Mouse (Mus musculus) adrenal gland, postnatal 36 days (tissue): Measurements from ENCODE around the gene Dpysl4. TPM values are rescaled to one million over a fixed set of nuclear protein-coding genes. Genes with fewer than 3 reads are reported as not detected.
A peak's percentile ranks its signal among the peaks of the same experiment; 100 is the strongest.

Source experiments
- DNase-seq, 2 experiments: peaks; one replicate each; pipeline ENCODE4 v3.0.0; 2021; ENCODE audit warnings: mixed read lengths in 1 of 2
- total RNA-seq, 2 experiments: library from RNA; stranded (reverse); gene quantifications; 2 replicates each; pipeline ENCODE4 v1.2.3; 2021

Gene Dpysl4
- total RNA-seq, 2 experiments from 2014 or later: 0.83 to 2.2 TPM

DNA sequence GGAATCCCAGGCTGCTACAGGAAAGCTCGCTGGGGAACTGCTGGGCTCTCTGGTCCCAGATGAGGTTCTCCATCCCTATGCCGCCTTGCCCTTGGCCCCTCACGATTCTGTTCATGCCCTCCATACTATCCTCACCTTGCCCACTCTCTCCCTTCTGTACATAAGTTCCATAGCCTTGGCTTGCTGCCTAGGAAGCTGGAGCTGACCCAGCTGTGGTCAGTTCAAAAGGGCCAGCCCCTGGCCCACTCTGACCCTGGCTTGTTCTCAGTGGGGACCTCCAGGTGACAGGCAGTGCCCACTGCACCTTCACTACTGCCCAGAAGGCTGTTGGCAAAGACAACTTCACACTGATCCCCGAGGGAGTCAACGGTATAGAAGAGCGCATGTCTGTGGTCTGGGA is 10.6 kb downstream of the Dpysl4 start:
- DNase-seq: no peak

- no peak for DNase-seq
These were observed 14.8 kb downstream of the Dpysl4 start for GRCm38 (mm10) chr7:139100531-139101095.

GRCm38 (mm10) chr7:139101286-139101804 is 15.5 kb downstream of the Dpysl4 start:
- DNase-seq: no peak

- DNase-seq: no peak
These were observed 16.0 kb downstream of the Dpysl4 start for GRCm38 (mm10) chr7:139101826-139102225.

- DNase-seq: no peak
These were observed 18.2 kb downstream of the Dpysl4 start for GRCm38 (mm10) chr7:139103960-139104381.

GRCm38 (mm10) chr7:139105076-139105475 is 19.3 kb downstream of the Dpysl4 start:
- no peak for DNase-seq

GRCm38 (mm10) chr7:139105705-139106104 is 19.9 kb downstream of the Dpysl4 start:
- no peak for DNase-seq

- peak; percentile 58 to 67 for DNase-seq
These were observed 22.3 kb downstream of the Dpysl4 start for GRCm38 (mm10) chr7:139107908-139108650.

DNA sequence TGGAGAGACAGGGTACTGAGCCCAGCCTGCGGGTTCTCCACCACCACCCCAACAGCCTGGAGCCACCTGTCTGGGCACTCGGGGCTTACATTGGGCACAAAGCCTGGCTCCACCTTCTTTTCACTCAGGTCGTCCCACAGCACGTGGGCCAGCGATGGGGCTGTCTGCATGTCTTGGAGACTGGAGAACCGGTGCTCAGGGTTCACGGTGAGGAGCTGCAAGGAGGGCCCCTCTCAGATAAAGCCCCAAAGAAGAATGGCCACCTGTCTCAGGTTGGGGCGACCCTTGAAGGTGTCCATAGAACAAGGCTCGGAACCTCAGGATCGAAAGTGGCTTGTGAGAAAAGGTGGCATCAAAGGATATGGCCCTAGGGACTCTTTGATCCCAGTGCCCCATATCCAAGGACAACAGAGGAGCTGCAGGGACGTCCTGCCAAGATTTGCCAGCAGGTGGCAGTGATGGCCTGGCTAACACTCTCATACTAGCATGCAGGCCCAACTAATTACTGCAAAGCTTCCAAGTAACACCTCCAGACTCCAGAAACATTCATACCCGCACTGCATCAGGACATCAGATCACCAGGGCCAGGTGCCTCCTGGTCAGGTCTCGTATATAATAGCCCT is 33.5 kb downstream of the Dpysl4 start:
- DNase-seq: peak; percentile 88 to 89

DNA sequence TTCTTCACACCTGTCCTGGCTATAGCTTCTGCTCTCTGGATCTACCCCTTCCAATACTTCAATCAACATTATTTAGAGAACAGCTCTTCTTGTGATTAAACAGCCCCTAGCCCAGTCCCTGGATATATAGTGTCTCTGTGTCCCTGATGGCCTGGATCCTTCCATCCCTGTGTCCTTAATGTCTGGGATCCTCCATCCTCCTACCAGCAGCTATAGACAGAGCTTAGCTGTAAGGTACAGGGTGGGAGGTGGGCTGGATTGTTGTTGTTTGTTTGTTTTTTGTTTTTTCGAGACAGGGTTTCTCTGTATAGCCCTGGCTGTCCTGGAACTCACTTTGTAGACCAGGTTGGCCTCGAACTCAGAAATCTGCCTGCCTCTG is 34.0 kb downstream of the Dpysl4 start:
- no peak for DNase-seq

DNA sequence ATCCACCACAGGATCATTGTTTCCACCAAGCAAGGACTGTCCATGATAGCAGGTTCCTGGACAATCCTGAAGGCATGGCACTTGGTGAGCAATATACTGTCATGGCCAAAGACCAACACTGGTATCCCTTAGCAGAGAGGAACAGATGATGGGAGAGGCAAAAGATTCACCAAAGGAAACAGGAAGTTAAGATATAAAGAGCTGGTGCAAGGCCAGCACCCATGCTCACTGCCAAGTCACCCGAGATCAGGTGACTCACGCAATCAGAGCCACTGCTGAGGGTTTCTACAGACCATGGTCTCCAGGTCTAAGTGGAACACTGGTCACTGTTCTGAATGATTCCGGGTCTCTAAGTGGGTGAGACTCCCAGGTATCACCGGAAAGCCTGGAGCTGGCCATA is 40.1 kb downstream of the Dpysl4 start:
- DNase-seq: no peak

- no peak for DNase-seq
These were observed 40.7 kb downstream of the Dpysl4 start for GRCm38 (mm10) chr7:139126549-139126948.

DNA sequence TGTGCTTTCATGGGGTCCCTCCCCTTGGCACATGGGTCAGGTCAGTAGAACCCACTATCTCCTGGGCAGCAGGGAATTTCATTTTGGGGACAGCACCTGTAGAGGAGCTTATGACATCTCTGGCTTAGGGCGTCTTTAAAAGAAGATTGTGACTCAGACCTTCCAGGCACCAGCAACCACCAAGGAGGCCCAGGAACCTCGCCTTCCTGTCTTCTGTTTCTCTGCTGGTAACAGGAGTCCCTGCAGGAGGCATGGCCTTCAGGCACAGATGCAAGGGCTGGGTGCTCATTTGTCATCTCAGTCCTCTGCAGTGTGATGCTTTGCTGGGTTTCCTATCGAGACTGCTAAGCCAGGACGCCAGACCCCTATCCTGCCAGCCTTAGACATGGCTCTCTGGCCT is 43.2 kb downstream of the Dpysl4 start:
- DNase-seq: no peak

GRCm38 (mm10) chr7:139130361-139130760 is 44.6 kb downstream of the Dpysl4 start:
- no peak for DNase-seq

DNA sequence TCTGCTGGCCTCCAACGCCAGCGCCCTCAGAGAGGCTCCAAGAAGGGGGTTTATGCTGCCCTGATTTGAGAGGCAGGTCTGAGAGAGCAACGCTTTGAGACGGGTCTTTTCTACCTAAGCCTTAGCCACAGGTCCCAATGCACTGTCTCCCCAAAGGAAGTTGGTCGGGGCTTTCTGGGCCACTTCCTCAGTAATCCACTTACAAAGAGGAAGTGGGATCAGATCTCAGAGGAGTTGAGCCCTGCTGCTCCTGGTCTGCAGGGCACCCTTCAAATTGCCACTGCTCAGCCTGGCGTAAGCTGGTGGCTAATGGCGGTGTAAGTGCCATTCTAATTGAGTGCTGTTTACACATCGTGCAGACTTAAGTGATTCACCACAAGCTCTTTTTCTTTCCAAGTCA is 45.7 kb downstream of the Dpysl4 start:
- no peak for DNase-seq

GRCm38 (mm10) chr7:139133446-139133845 is 47.6 kb downstream of the Dpysl4 start:
- DNase-seq: peak; percentile 79

GRCm38 (mm10) chr7:139135236-139135635 is 49.4 kb downstream of the Dpysl4 start:
- no peak for DNase-seq

DNA sequence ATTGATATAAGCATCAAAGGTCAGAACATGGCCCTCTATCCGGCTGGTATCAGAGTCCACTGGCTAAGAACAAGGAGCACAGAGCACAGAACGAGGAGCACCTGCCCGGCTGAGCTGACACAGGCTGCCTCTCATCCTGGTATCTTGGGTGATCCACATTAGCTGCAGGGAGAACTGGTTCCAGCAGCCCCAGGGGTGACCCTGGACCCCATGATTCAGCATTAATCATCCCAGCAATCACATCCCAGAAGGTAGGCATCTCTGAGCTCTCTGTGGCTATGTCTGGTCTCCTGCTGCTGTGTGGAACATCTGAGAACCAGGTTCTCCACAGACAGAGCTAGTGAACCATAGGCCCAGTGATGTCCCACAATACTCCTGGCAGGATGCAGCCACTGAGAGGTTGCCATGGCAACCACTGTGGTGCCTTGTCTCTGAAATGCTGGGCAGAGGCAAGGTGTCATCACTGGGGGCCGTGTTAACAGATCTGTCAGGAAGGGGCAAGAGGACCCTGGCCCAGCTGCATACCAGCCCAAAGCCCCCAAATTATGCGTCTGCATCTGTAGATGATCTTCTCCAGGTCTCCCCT is 51.2 kb downstream of the Dpysl4 start:
- peak; percentile 53 to 55 for DNase-seq

DNA sequence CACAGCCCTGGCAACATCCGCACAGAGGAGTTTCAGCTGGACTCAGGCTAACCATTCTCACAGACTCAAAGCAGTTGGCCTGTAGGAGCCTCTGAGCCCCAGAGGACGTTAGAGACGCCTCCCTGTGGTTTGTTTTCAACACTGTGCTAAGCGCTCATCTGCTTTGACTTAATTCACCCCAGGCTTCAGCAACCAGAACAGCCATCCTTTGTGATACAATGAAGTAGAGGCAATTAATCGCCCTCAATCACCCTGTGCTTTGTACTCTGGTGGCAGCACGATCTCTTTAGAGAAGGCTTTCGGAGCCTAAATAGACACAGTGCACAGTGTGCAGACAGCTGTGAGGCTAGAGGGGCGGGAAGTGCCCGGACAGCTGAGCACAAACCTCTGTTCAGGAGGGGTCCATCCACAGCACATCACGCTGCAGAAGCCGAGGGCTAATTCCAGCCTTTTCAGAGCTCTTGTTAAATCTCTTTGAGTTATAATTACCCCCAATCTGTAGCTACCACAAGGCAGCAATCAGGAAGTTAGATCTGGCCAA is 54.2 kb downstream of the Dpysl4 start:
- DNase-seq: no peak

DNA sequence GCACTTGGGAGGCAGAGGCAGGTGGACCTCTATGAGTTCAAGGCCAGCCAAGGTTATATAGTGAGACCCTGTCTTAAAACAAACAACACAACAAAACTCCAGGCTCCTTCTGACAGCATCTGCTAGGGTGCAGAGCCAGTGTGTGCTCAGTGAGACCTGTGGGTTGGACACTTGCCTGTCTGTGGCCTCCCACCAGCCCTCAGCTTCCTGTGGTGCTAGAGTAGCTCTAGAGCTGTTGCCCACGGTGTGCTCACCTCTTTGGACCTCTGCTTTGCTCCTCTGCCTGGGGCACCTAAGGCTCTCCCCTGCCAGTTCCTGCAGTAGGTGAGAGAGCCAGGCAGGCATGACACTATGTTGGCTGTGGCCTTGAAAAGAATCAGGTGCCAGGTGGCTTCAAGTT is 58.0 kb downstream of the Dpysl4 start:
- no peak for DNase-seq

DNA sequence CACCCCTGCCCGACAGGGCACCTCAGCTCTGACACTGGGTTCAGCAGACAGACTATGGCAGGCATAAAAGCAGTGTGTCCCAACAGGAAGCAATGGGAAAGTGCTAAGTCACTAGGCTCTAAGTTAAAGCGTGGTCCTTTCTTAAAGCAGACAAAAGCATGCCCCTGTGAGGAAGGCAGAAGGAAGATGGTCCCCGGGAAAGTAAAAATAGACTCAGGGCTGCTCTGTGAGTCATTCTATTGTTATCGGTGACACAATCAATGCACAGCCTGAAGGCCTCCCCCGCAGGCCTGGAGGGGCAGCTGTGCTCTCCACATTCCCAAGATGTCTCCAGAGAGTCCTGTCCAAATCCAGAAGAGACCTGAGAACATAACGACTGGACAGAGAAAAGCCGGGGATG is 60.1 kb downstream of the Dpysl4 start:
- DNase-seq: peak in 1 of 2 experiments; percentile 13

DNA sequence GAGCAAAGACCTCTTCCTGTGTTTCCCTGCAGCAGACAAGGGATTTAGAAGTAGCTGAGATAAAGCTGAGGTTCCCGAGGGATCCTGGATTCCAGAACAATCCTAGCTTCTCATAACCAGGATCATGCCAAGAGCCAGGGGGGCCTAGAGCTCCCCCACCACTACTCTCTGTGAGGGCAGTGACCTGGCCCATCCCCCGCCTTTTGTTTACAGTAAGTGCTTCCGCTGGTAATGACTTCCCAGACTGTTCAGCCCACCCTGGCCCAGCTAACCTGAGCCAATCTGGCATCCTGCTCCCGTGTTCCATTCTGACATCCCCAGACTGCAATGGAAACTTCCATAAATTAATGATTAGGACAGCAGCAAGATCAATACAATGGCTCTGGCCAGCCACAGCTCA is 61.6 kb downstream of the Dpysl4 start:
- DNase-seq: peak in 1 of 2 experiments; percentile 25

- DNase-seq: no peak
These were observed 63.6 kb downstream of the Dpysl4 start for GRCm38 (mm10) chr7:139149373-139149772.
